Mouse (Mus musculus): Measurements from ENCODE around the gene E330017A01Rik.

DNA sequence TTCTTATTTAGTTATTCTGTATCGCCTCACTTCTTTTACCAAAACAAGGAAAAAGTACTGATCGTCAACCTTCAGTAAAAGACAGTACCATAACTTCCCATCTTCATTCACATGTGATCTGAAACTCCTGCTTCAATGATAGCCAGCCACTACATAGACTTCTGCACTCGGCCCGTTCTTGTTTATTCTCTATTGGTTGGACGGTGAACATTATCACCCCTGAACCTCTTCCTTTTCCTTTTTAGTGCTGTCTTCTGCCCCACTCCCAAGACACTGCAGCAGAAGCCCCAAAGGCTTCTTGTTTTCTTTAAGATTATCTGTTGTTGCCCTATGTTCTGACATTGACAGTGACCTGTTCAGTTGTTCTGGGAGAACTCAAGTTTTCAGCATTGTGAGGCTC, 9.6 kb downstream of the E330017A01Rik start:
- TF ChIP-seq CTCF (IDR thresholded peaks at IDR 0.05; ENCODE audit: low read depth, low read length) (no peak), POLR2A (IDR thresholded peaks at IDR 0.05; ENCODE audit: extremely low read depth, insufficient read depth, low read length) (no peak)

All from liver, adult 2 months (tissue).